In the genomic region with DNA sequence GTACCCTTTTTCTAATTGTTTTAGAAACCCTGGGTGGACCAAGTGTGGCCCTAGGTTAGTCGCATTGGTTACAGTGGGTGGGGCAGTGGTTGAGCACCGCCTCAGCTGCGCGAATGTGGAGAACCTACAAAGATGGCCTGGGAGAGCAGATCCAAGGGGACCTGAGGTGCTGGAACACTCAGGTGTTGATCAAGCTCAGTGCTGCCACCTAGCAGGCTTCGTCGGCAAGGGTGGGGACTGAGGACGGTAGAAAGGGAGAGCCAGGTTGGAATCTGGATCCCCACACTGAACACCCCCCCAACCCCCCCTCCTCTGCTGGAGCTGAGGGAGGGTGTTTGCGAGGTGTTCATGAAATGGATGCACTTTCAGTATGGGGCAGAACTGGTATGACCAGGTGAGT, we compare ENCODE assay signal across 9 mouse cellular contexts. TPM values are rescaled to one million over a fixed set of nuclear protein-coding genes. Genes with fewer than 3 reads are reported as not detected.
DNase-seq lines count a peak whose midpoint lies in the region; ATAC-seq and TF ChIP-seq lines count a peak whose summit lies in the region.
"Had no signal": no experiment of that assay in that cellular context is flagged by ENCODE, and none has a peak within 500 bp of the region (broad histone marks: within the 10 kb centered on the region; RNA-seq: fewer than 3 reads in every experiment).

No protein-coding gene starts in this region.

- H3K9me3 ChIP-seq in hindbrain, embryonic 11.5 days (ENCODE audit: control insufficient read depth, low read length): no peaks in the 10 kb centered on the region
- H3K9me3 ChIP-seq in hindbrain, embryonic 16.5 days (ENCODE audit: control insufficient read depth, low read length): no peaks in the 10 kb centered on the region
- no peaks in the 10 kb centered on the region for H3K9me3 ChIP-seq in stomach, postnatal 0 days (ENCODE audit: control insufficient read depth, low read length)
- H3K9me3 ChIP-seq: limb, embryonic 15.5 days had no signal

- no peak overlapping the region for H3K4me2 ChIP-seq in hindbrain, embryonic 11.5 days (replicated peaks; ENCODE audit: low read depth, low read length)
- H3K4me2 ChIP-seq in hindbrain, embryonic 16.5 days (ENCODE audit: low read length): no peak overlapping the region
- H3K4me2 ChIP-seq in stomach, postnatal 0 days (replicated peaks; ENCODE audit: low read depth): no peak overlapping the region
- H3K4me2 ChIP-seq: limb, embryonic 15.5 days had no signal

- H3K4me1 ChIP-seq in hindbrain, embryonic 11.5 days (replicated peaks; ENCODE audit: control insufficient read depth, insufficient read depth, low read length): peaks cover 8% of the 10 kb centered on the region; the same call in 1 of the 2 replicates
- H3K4me1 ChIP-seq in hindbrain, embryonic 16.5 days (ENCODE audit: control insufficient read depth, insufficient read depth, low read depth, low read length): peaks cover 12% of the 10 kb centered on the region
- no peaks in the 10 kb centered on the region for H3K4me1 ChIP-seq in stomach, postnatal 0 days (replicated peaks; ENCODE audit: control insufficient read depth, insufficient read depth)

- H3K4me3 ChIP-seq in hindbrain, embryonic 11.5 days (ENCODE audit: low read depth, low read length): no peak overlapping the region
- H3K4me3 ChIP-seq in hindbrain, embryonic 16.5 days (ENCODE audit: low read length): no peak overlapping the region
- H3K4me3 ChIP-seq in stomach, postnatal 0 days (ENCODE audit: low read depth, low read length): no peak overlapping the region
- H3K4me3 ChIP-seq: limb, embryonic 15.5 days had no signal

- H3K27me3 ChIP-seq in hindbrain, embryonic 11.5 days (ENCODE audit: control insufficient read depth, insufficient read depth, low read length): no peaks in the 10 kb centered on the region
- no peaks in the 10 kb centered on the region for H3K27me3 ChIP-seq in hindbrain, embryonic 16.5 days (replicated peaks; ENCODE audit: control insufficient read depth, insufficient read depth, low read length)
- no peaks in the 10 kb centered on the region for H3K27me3 ChIP-seq in stomach, postnatal 0 days (ENCODE audit: control insufficient read depth, insufficient read depth, low read length)

- peak; percentile 77 for TF ChIP-seq CTCF in stomach, postnatal 0 days (IDR thresholded peaks at IDR 0.05; ENCODE audit: low read depth)

- WGBS in hindbrain, embryonic 11.5 days: 26% methylated on average over 8 of the region's 8 CpGs
- WGBS in hindbrain, embryonic 16.5 days: 25% methylated on average over 8 of the region's 8 CpGs
- 10% methylated on average over 8 of the region's 8 CpGs for WGBS in large intestine, adult 2 months
- WGBS in stomach, postnatal 0 days: 7% methylated on average over 8 of the region's 8 CpGs

- peak; percentile 66 for DNase-seq in hindbrain, embryonic 11.5 days (ENCODE audit: low spot score)
- peak; percentile 43 for DNase-seq in urinary bladder, postnatal 25 days (ENCODE audit: low spot score)
- DNase-seq in urinary bladder, postnatal 10 days (ENCODE audit: low spot score): no peak
- DNase-seq in large intestine, adult 2 months (ENCODE audit: low read depth, low spot score): peak; percentile 13
- DNase-seq in stomach, postnatal 0 days (ENCODE audit: low spot score): peak; percentile 81
- DNase-seq in gastrocnemius, adult 18-20 months (ENCODE audit: low spot score): no peak

- no peak overlapping the region for H3K27ac ChIP-seq in hindbrain, embryonic 11.5 days (ENCODE audit: low read depth, low read length)
- no peak overlapping the region for H3K27ac ChIP-seq in hindbrain, embryonic 16.5 days (ENCODE audit: low read depth, low read length)
- no peak overlapping the region for H3K27ac ChIP-seq in stomach, postnatal 0 days (replicated peaks)
- H3K27ac ChIP-seq: limb, embryonic 15.5 days had no signal

- ATAC-seq in hindbrain, embryonic 11.5 days (ENCODE audit: low FRiP score): no peak
- no peak for ATAC-seq in hindbrain, embryonic 16.5 days
- ATAC-seq in common myeloid progenitor, adult 5-6 weeks (replicated peaks; ENCODE audit: low read depth, poor library complexity, severe bottlenecking): peak; percentile 48
- ATAC-seq in stomach, postnatal 0 days (ENCODE audit: low FRiP score, low TSS enrichment): no peak

- no peaks in the 10 kb centered on the region for H3K36me3 ChIP-seq in hindbrain, embryonic 11.5 days (ENCODE audit: control insufficient read depth, insufficient read depth, low read length)
- no peaks in the 10 kb centered on the region for H3K36me3 ChIP-seq in hindbrain, embryonic 16.5 days (ENCODE audit: control insufficient read depth, insufficient read depth, low read length)
- H3K36me3 ChIP-seq in stomach, postnatal 0 days (ENCODE audit: control insufficient read depth, insufficient read depth, low read length): no peaks in the 10 kb centered on the region
- H3K36me3 ChIP-seq: limb, embryonic 15.5 days had no signal

- no peak for TF ChIP-seq EP300 in stomach, postnatal 0 days (optimal IDR thresholded peaks at IDR 0.05)

- no peak overlapping the region for H3K9ac ChIP-seq in hindbrain, embryonic 11.5 days (ENCODE audit: low read depth, low read length)
- no peak overlapping the region for H3K9ac ChIP-seq in hindbrain, embryonic 16.5 days (ENCODE audit: low read depth, low read length)
- H3K9ac ChIP-seq in stomach, postnatal 0 days (ENCODE audit: low read length): no peak overlapping the region
- H3K9ac ChIP-seq: limb, embryonic 15.5 days had no signal

RNA-seq across cellular contexts. Expression of gene Nr5a1, which starts 22.8 kb away (rescaled TPM):
- polyA plus RNA-seq in hindbrain, embryonic 11.5 days (2014; fragmentation: Nextera tagmentation; extraction: Ambion mirVana): 0.19 and 0.20 TPM in 2 replicates
- 0.16 TPM in 1 of 2 replicates, not detected in the other for polyA plus RNA-seq in hindbrain, embryonic 16.5 days (2015; fragmentation: Nextera tagmentation; extraction: Ambion mirVana)
- not detected in 2 replicates for total RNA-seq in common myeloid progenitor, adult 5-6 weeks (2017)
- polyA plus RNA-seq in large intestine, adult 2 months (2012; rRNA removed): 0.05 TPM in 1 of 2 replicates, not detected in the other
- polyA plus RNA-seq in stomach, postnatal 0 days (2015; fragmentation: Nextera tagmentation; extraction: Ambion mirVana): 0.28 and 0.33 TPM in 2 replicates
- total RNA-seq in gastrocnemius, adult 18-20 months (2021): not detected

RNA-seq across cellular contexts. Expression of gene Psmb7, which starts 47.7 kb away (rescaled TPM):
- 355 and 367 TPM in 2 replicates for polyA plus RNA-seq in hindbrain, embryonic 11.5 days (2014; fragmentation: Nextera tagmentation; extraction: Ambion mirVana)
- polyA plus RNA-seq in hindbrain, embryonic 16.5 days (2015; fragmentation: Nextera tagmentation; extraction: Ambion mirVana): 273 and 299 TPM in 2 replicates
- 199 and 247 TPM in 2 replicates for total RNA-seq in common myeloid progenitor, adult 5-6 weeks (2017)
- 85.4 and 91.4 TPM in 2 replicates for polyA plus RNA-seq in large intestine, adult 2 months (2012; rRNA removed)
- polyA plus RNA-seq in stomach, postnatal 0 days (2015; fragmentation: Nextera tagmentation; extraction: Ambion mirVana): 162 and 166 TPM in 2 replicates
- 100 to 1,000 TPM; 301 to 309 TPM for total RNA-seq in gastrocnemius, adult 18-20 months (2021)

Comparison
In these comparisons a context has a peak if more than half of its experiments do, and no peak if none do; other contexts are left out.
1. DNase-seq: peak in hindbrain, embryonic 11.5 days (single experiment), urinary bladder, postnatal 25 days (single experiment), large intestine, adult 2 months (single experiment) and stomach, postnatal 0 days (single experiment); none in urinary bladder, postnatal 10 days (single experiment) and gastrocnemius, adult 18-20 months (single experiment).